Mouse (Mus musculus) c-Kit-positive CD71-positive TER-119-positive erythroid progenitor cells, embryonic 14.5 days (primary cell): ENCODE measurements around the gene Ptprs.

Source experiments
- DNase-seq: peaks from one replicate; pipeline ENCODE4 v3.0.0-alpha.2; 2013; ENCODE audit warnings: low spot score

The Ptprs gene

DNA sequence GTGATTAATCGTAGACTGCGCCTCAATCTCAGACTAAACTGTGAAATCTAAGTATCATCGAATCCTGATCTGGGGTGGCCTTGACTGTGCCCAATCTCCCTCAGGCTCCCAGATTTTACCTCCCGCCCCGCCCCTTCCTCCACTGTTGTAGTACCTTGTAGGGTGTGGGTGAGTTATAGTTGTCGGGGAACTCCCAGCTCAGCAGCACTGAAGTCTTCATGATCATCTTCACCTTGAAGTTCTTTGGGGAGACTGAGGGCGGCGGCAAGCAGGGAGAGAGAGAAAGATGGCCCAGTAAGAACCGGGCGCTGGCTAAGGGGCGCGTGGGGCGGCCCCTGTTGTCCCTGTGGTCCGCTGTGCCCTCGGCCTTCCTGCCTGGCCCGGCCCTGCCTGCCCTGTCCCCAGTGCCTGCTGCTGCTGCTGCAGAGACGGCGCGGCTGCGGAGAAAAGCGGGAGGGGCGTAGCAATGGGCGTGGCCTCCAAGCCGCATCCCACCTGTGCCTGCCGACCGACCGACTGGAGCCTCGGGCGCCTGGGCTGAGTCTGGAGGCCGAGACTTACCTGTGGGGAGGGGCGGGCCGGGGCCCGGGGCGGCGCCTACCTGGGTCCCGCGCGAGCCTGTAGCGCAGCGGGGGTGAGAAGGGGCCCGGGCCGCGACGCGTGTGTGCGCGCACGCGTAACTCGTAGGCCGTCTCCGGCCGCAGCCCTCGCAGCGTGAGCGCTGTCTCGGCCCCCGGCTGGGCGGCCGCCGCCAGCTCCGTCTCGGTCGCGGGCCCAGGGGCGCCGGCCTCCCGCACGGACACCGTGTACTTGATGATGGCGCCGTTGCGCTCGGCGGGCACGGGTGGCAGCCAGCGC lies 51.3 kb downstream of the Ptprs start:
- no peak for DNase-seq

DNA sequence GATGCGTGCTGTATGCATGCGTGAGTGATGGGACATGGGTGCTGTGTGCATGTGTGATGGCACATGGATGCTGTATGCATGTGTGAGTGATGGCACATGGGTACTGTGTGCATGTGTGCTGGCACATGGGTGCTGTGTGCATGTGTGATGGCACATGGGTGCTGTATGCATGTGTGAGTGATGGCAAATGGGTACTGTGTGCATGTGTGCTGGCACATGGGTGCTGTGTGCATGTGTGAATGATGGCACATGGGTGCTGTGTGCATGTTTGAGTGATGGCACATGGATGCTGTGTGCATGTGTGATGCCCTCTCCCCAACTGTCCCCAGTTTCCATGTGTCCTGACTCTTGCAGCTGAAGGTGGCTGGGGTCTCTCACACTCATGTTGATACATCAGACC lies 56.3 kb downstream of the Ptprs start:
- no peak for DNase-seq

DNA sequence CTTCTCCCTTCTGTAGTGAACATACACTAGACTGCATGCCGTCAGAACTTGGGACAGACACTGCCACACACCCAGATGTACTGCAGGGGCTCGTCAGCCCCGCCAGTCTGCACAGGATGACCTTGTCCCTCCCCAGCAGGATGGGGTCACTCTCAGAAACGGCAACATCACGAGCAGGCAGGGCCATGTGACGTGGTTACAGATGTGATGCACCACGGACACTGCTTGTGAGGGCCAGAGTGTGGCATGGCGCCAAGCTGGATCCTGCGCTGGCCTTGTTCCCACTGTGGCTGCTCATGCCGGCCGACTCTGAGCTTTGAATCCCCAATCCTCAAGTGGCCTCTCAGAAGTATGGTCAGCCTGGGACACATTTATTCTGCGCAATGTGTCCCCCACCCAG lies 58.0 kb downstream of the Ptprs start:
- DNase-seq, result no peak

DNA sequence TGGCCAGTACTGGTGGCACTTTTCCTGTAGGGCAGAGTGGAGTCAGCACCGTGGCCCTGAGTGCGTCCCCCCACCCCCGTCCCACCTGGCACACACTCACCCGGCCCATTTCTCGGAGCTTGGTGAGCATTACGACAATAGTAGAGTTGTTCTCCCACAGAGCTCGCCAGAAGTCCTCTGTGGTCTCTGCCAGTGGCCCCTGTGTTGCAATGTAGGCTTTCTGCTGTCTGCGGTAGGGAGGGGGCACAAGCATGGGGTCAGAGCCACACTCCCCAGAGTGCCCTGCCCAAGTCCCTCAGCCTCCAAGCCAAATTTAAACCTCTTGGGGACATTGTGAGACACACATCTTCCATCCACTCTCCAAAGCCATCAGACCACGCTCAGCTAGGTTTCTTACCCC lies 61.5 kb downstream of the Ptprs start:
- DNase-seq, result no peak

DNA sequence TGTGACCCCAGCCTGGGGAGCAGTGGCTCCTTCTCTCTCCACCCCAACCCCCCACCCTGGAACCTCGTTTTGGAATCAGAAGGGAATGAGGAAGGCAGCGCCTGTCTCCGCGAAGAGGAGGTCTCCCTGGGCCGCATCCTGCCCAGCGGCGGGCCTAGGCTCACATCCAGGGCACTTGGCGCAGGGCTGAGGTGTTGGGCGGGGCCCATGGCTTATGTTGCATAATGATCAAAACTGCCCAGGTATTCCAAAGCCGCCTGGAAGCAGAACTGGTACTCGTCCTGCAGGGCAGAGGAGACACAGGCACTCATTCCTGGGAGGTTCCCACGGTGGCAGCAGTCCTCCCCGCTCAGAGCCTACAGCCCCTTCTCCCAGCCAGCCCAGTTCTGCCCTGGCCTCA lies 63.2 kb downstream of the Ptprs start:
- no peak for DNase-seq

DNA sequence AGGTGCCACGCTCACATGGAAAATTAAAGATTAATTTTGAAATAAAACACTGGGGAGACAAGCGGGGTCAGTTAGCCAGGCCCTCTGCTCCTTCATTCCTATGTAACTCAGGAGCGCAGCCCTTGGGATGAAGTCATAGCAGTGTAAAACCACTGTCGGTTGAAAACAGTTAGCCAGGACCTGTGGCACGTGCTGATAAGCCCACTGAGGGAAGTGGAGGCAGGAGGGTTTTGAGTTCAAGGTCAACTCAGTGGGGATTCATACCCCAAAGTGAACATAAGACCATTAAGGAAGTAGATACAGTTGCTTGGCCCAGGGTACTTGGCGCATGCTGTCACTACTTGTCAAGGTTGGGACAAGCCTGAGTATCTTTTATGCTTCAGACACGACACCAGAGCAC lies 64.8 kb downstream of the Ptprs start:
- DNase-seq, result no peak

DNA sequence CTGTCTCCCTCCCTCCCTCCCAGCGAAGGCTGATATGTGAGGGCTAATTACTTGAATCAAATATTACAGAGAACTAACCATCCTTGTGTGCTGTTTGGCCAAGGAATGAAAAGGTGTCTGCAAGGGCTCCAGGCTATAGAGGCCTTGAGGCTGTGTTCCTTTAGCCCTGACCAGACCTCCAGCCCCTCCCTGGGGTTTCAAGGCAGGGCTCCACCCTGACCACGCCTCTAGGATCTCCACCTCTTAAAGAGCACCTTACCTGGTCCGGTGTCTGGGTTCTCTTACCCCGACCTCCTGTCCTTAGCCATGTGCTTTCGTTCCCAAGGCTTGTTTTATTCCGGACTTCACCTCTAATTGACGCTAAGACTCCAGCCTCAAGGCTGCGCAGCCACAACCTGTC lies 66.5 kb downstream of the Ptprs start:
- DNase-seq, result no peak

DNA sequence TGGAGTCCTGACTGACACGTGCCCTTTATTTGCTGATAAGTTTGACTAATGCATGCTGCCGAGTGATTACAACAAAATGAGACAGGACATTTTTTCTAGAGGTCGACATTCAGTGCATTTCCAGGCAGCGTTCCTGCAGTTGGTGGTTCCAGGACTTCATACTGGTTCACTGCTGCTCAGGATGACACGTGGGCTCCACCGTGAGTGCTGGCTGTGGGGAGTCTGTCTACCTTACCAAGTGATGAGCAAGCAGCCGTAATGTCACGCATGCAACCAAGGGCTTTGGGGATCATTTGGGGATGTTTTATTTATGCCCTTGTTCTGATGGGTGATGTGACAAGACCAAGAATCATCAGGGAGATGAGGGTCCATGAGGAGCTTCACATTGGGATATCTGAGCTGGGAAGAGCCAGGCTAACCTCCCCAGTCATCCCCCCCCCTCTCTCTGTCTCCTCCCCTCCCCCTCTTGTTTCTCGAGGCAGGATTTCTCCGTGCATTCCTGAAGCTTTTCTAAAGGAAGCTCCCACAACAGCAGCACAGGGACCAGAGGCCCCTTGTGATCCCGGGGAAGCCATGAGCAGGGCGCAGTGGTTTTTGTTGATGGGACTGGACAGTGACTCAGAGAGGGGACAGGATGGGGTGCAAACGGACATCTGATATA lies 67.2 kb downstream of the Ptprs start:
- DNase-seq, result no peak

DNA sequence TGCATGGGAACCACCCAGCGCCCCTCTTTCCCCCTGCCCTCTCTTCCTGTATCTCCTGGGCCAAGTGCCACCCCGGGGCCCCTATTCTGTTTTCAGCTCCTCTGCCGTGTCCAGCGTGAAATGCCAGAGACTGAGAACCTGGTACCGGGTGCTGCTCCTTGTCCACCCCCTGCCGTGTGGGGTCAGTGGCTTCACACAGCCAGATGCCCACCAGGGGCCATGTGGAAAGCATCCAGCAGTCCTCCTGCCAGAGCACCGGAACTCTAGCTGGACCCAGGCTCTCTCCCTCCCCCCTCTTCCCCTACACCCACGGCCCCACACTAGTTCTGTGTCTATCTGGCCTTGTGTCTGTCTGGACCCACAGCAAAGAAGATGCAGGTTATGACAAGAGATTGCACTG lies 68.9 kb downstream of the Ptprs start:
- no peak for DNase-seq

DNA sequence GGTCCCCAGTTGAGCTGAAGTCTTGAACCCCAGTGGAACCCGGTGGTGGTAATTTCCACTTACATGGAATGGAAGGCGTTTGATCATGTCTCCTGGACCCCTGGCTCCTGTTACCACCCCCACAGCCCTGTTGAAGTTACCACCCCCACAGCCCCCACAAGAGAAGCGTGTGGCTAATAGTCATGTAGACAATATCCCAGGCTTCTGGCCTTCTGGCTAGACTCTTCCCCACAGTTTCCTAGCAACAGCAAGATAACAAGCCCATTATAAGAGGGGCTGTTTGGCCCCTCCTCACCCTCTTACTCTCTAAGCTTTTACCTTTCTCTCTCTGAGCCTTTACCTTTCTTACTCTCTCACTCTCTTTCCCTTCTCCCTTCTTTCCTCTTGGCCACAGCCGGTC lies 69.4 kb downstream of the Ptprs start:
- no peak for DNase-seq

DNA sequence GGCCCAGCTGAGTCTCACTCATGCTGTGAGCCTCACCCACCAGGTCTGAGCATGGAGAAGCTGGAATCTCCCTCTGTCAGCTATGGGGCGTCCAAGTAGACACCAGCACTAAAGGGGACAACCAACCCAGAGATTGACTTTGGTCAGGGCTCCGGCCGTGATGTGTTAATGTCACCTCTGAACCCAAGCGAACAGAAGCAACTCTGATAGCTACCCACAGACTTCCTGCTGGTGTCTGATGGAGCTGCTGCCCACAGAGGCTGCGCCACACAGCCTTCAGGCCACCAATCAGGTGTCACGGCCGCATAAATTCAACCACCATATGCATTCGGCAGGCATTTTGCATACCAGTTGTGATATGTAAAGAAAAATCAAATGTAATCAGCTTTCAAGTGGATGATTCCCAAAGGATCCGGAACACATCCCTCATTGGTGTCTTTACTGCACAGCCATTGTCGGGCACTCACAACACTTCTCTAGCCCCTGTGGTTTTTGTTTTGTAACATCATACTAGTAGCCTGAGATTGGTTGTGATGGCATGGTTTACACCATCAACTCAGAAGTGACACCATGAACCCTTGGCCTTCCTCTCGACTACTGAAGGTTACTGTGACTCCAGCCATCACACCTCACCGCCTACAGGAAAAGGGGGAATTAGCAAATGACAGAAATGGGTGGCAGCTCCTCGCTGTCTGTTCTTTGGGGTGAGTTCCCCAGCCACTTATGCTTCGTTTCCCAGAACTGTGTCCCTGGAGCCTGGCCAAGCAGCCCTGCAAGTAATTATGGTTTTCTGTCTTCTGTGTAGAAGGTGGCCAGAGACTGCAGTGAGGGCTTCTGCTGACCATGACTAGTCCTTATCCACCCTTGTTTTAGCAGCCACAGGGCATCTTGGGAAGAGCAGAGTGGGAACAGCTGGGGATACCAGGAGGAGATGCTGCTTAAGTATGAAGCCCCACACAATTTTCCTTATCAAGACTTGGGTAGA lies 70.1 kb downstream of the Ptprs start:
- DNase-seq, result no peak

DNA sequence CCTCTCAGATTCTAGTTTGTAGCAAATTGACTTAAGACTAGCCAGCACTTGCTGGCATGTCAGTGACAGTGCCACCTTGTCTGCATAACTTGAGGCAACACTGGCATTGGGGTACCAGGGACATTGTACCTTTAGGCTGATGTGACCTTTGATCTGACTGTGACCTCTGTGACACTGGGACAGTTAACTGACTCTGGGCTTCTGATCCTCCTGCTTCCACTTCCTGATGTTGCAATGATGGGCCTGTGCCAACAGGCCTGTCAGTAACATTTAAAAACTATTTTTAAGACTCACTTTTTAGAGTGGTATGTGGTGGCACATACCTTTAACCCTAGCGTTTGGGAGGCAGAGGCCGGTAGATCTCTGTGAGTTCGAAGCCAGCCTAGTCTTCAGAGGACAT lies 70.9 kb downstream of the Ptprs start:
- no peak for DNase-seq

DNA sequence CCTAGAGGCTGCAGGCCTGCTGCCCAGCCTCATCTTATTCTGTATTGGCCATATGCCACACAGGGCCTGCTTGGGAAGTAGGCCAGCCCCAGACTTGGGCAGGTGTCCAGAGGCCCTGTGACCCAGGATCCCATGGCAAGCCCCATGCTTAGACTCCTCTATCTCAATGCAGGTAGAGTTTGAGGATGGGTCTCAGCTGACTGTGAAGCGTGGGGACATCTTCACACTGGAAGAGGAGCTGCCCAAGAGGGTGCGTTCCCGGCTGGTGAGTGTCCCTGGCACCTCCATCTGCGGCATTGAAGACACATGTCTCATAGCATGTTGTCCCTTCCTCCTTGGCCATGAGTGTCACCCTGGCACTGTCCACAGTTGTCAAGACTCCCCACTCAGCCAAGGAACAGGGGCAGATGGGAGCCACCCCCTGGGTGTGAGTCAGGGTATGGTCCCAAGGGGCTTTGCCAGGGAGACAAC lies 75.2 kb downstream of the Ptprs start:
- DNase-seq, result no peak

DNA sequence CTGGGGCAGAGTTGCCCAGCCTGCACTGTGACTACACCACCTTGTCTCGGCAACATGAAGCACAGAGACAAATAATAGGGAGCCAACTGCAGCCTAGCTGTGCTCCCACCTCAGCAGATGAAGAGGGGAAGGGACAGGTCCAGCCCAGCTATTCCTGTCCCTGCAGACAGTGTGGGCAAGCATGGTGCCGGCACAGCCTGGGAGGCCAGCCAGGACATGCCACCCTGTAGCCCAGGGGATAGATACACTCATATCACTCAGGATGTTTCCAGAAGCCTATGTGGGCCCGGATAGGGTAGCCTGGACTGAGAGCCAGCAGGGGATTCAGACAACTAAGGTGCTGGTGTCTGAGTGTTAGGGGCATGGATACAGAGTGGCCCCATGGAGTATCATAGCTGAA lies 76.1 kb downstream of the Ptprs start:
- DNase-seq, result no peak

DNA sequence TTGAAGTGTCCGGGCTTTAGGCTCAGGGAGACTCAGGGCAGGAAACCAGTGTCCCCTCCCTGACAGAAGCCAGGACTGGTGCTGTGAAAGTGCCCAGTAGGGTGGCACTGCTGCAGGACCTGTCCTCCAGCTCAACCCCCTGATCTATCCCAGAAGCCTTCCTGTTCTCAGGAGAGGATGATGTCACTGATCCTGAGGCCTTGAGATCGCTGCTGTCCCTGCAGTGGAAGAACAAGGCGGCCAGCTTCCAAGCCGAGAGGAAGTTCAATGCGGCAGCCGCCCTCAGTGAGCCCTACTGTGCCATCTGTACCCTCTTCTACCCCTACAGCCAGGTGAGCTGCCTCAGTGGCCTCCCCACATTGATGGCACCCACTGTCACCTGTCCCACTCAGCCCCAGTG lies 80.2 kb downstream of the Ptprs start:
- DNase-seq, result no peak

DNA sequence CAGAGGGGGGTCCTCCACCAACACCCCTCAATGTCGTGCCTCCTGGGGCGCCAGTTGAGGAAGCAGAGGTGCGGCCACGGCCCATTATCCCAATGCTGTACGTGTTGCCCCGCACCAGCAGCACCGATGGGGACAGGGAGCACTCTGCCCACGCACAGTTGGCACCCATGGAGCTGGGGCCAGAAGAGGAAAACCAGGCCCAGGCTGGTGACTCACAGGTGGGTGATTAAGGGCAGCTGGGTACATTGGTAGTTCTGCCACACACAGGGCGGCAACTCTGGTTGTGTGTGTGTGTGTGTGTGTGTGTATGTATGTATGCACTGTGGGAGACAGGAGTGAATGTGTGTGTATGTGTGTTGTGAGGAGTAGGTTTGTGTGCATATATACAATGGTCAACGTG lies 82.4 kb downstream of the Ptprs start:
- no peak for DNase-seq

DNA sequence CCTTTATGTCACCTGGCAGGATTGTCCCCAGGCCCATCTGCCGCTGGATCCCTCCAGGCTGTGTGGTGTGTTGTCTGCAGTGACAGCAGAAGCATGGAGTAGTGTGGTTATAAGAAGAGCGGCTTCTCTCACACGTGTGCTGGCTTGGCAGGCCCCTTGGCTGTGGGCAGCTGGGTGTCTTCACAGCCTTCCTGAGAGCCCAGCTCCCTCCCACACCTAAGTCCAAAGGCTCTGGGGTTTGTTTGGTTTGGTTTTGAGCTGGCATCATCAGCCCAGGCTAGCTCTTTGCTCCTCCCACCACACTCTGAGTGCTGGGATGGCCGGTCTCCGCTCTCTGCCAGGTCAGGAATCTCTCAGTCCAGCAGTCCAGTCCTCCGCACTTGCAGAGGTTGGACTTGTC lies 83.0 kb downstream of the Ptprs start:
- DNase-seq, result no peak

DNA sequence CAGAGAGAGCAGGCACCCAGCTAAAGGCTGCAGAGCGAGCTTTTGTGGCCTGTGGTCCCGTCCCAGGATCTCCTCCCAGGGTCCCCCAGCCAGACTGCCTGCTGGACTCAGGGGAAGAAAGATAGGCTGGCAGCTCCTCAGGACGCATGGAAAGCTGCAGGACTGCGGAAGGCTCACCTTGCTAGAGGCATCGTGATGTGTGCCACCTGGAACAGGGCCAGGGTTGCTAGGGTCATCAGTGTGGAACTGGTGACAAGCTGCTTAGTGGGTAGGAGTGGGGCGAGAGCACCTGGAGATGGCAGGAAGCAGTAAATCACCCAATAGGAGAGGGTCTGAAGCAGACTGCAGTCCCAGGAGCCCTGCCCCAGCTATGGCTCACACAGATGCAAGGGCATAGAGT lies 88.7 kb downstream of the Ptprs start:
- DNase-seq, result no peak

DNA sequence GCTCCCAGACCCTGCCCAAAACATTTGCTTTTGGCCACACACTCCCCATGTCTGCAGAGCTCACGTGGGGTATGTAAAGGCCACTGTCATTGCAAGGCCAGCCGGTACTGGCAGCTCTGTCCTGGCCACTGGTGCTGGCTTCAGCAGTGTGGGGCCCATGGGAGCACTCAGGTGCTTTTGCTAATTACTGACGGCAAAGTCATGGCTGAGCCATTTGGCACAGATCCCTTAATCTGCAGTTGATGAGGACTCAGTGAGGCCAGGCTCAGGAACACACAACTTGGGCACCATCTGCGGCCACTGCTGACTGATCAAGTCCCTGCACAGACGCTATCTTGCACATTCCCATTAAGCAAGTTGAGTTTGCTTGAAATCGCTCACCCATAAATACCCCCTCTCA lies 91.4 kb downstream of the Ptprs start:
- DNase-seq, result no peak

DNA sequence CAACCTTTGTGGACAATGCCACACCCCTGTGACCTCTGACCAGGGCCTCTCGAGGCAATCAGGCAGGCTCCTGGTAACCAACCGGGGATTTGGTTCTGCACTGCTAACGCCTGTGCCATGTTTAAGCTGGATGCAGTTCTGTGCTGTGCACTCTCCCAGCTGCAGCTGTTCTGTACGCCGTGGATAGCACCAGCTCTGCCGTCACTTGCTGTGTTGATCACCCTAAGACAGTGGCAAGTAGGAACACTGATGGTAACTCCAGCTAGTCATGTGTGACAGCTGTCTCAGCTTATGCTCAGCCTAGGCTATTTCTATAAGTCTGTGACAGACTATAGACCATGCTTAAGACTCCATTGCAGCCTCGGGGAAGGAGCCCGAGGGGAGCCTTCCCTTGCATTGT lies 93.3 kb downstream of the Ptprs start:
- no peak for DNase-seq

DNA sequence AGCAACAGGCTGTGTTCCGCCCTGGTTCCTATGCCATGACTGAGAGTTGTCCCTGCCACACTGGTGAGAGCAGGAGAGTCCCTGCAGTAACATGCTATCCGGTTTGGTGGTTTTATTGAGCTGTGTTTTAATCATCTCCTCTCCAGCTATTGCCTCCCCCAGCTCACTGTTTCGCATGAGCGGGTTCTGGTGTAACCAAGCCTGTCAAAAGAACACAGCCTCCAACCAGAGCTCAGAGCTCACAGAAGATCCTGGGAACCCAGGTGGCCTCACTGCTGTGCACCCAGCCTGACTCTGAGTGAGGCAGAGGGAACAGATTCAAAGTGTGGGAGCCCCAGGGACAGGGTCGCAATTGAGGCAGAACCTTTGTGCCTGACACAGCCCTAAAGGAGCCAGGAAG lies 95.1 kb downstream of the Ptprs start:
- no peak for DNase-seq

DNA sequence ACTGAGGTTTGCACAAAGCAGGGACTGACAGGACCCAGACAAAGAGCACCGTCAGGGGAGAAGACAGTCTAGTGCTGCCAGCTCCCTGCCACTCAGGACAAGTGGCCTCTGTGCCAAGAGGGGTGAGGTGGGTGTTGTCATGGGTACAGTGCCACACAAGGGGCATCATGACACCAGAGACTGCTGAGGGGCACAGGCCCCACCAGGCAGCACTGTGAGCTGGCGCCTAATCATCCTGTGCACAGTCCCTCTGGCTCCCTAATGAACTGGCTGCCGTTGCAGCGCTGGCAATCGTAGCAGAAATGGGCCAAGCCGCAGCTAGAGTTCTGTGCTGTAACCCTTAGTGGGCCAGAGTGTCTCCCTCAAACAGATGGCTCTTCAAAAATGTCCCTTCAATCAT lies 96.0 kb downstream of the Ptprs start:
- no peak for DNase-seq
